In the genomic region with DNA sequence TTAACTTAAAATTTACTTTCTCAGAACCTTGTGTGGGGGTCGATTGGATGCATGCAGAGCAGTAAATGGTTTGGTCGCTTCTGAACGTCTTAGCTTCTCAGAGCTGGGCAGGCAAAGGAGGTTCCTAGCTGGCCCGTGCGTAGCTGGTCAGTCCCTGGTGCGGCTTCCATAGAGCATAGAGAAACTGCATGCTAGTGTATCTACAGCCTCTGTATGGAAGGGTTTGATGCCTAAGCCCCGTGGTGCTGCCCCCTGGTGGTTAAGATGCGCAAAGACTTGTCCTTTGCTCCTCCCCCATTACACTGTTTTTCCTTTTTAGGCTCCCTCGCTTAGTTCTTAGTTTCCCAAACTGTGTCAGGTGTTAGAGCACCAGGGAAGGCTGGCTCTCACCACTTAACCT, we compare ENCODE assay signal across 8 mouse cellular contexts. TPM values are rescaled to one million over a fixed set of nuclear protein-coding genes. Genes with fewer than 3 reads are reported as not detected.
A peak's percentile ranks its signal among the peaks of the same experiment; 100 is the strongest.
DNase-seq lines count a peak whose midpoint lies in the region; ATAC-seq lines count a peak whose summit lies in the region.

No protein-coding gene starts in this region.

- H3K27ac ChIP-seq in hindbrain, embryonic 13.5 days = peak overlapping the region; percentile 35

- H3K4me3 ChIP-seq in hindbrain, embryonic 13.5 days = peak overlapping the region; percentile 96

- H3K9me3 ChIP-seq in hindbrain, embryonic 13.5 days = no peaks in the 10 kb centered on the region

- H3K4me1 ChIP-seq in hindbrain, embryonic 13.5 days (replicated peaks) = peaks cover 51% of the 10 kb centered on the region

- ATAC-seq in hindbrain, embryonic 13.5 days (ENCODE audit: low FRiP score) = peak; percentile 30; the same call in 1 of the 2 replicates

- no peaks in the 10 kb centered on the region for H3K36me3 ChIP-seq in hindbrain, embryonic 13.5 days

- no peaks in the 10 kb centered on the region for H3K27me3 ChIP-seq in hindbrain, embryonic 13.5 days

- 2% methylated on average over 9 of the region's 9 CpGs for WGBS in hindbrain, embryonic 13.5 days

- peak overlapping the region; percentile 84 for H3K4me2 ChIP-seq in hindbrain, embryonic 13.5 days

- peak; percentile 86 for DNase-seq in R1 (ENCODE audit: low read depth, low spot score)
- DNase-seq in cerebellum, postnatal 25 days = peak; percentile 86 to 91
- DNase-seq in frontal cortex, postnatal 14 days (ENCODE audit: low spot score in 2 of 2) = peak; percentile 68 to 73
- DNase-seq in layer of hippocampus, postnatal 25 days (ENCODE audit: extremely low spot score in 1 of 2, low spot score in 1 of 2) = peak; percentile 63 to 78
- peak; percentile 88 for DNase-seq in lung, postnatal 14 days
- DNase-seq in ovary, postnatal 36 days (ENCODE audit: low spot score) = peak; percentile 79
- DNase-seq in thymus, postnatal 14 days = peak; percentile 90

- H3K9ac ChIP-seq in hindbrain, embryonic 13.5 days = peak overlapping the region; percentile 99

RNA-seq across cellular contexts. Expression of a gene that starts 2.1 kb away (rescaled TPM):
- 12.1 and 12.3 TPM in 2 replicates for polyA plus RNA-seq in hindbrain, embryonic 13.5 days (2015; fragmentation: Nextera tagmentation; extraction: Ambion mirVana)
- 10 to 100 TPM; 26.1 to 27.5 TPM for total RNA-seq in layer of hippocampus, postnatal 25 days (2021)

Comparison
In these comparisons a context has a peak if more than half of its experiments do, and no peak if none do; other contexts are left out.
1. Peak in every context shown above with its lines: DNase-seq, ATAC-seq, H3K4me3 ChIP-seq and H3K27ac ChIP-seq.